Mouse (Mus musculus) brain, embryonic 14.5 days (tissue): ENCODE results near the gene Tenm3. TPM values are rescaled to one million over a fixed set of nuclear protein-coding genes. Genes with fewer than 3 reads are reported as not detected.

Source experiments
- DNase-seq: peaks from one replicate; pipeline ENCODE4 v3.0.0-alpha.2; 2011; ENCODE audit warnings: low read depth
- CTCF ChIP-seq: fragments of 200-500 bp; IDR thresholded peaks from 2 replicates; pipeline ENCODE4 v1.5.1; 2012; ENCODE audit warnings: inconsistent platforms, mild to moderate bottlenecking, moderate library complexity, borderline replicate concordance; ENCODE audit not compliant: insufficient read depth, insufficient read length; ENCODE audit errors: extremely low read depth
- POLR2A ChIP-seq: fragments of 200-500 bp; IDR thresholded peaks from 2 replicates; pipeline ENCODE4 v1.6.1; 2012; ENCODE audit warnings: mild to moderate bottlenecking, inconsistent platforms, borderline replicate concordance; ENCODE audit not compliant: poor library complexity, insufficient read depth, insufficient read length, severe bottlenecking; ENCODE audit errors: extremely low read depth
- polyA plus RNA-seq: library from polyadenylated mRNA; depleted of rRNA; stranded (reverse); fragments of >200 nt; gene quantifications from 2 replicates; pipeline ENCODE4 v1.2.3, GENCODE M21; 2012

The Tenm3 gene
- polyA plus RNA-seq, 1 experiment, result 50.8 TPM

- no peak for DNase-seq
- no peak for TF ChIP-seq POLR2A
- no peak for TF ChIP-seq CTCF
Measured at GRCm38 (mm10) chr8:48489417-48489816, 354.3 kb downstream of the Tenm3 start.

DNA sequence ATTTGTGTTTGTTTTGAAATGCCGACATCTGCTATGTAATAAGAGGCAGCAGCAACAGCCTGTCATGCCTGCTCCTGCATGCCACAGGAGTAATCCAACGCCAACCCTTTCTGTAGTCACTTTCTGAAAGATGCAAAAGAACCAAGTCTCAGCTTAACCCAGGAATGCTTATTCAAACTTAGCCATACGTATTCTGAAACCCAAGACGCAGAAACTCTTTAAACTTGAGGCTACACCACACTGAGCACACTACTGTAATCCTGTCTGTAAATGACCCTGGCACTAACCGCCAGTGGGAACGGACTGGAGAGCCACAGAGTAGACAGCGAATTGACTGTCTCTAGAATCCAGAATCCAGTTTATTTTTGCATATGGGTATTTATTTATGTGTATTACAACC is 354.9 kb downstream of the Tenm3 start:
- DNase-seq, result no peak
- TF ChIP-seq CTCF (no peak), POLR2A (no peak)

GRCm38 (mm10) chr8:48484143-48484542 is 359.6 kb downstream of the Tenm3 start:
- no peak for DNase-seq
- TF ChIP-seq POLR2A (no peak), CTCF (no peak)

DNA sequence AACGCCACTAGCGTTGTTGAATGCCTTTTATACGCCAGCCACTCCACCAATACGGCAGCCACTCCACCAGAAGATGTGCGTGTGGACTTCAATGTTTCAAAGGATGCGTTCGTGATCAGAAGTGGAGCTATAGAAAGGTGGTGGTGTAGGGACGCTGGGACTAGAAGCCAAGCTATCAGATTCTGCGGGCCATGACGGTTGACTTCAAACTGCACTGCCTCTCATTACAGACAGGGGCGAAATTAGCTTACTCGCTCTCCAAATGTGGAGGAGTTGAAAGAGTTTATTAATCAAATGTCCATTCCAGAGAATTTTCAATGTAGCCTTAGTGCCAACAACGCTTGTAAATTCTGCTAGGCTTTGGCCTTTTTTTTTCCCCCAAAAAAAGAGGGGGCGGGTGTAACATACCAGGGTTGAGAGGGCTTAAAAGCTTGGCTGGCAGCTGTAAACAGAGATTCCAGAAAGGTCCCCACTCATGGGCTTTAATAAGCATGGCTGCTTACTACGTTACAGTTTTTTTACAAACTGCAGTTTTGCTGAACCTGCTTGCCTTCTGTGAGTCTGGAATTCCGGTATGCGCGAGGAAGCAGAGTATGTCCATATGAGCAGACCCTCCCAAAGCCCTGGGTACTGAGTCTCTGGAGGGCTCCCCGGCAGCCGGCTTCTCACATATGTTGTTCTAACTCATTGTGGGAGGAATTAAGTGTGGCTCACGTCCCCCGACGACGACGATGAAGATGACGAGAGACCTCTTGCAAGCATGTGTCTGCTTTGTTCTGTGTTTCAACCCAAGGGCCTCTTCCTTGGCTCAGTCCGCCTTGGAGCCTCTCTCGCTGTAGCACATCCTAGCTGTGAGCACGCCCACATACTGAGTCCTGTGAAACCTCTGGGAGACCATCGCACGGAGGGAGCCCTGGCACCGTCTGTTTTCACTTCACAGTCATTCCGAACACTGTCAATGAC is 361.8 kb downstream of the Tenm3 start:
- DNase-seq, result peak; percentile 69
- no peak for TF ChIP-seq POLR2A
- TF ChIP-seq CTCF, result no peak

GRCm38 (mm10) chr8:48477371-48477935 is 366.3 kb downstream of the Tenm3 start:
- DNase-seq, result peak; percentile 85

DNA sequence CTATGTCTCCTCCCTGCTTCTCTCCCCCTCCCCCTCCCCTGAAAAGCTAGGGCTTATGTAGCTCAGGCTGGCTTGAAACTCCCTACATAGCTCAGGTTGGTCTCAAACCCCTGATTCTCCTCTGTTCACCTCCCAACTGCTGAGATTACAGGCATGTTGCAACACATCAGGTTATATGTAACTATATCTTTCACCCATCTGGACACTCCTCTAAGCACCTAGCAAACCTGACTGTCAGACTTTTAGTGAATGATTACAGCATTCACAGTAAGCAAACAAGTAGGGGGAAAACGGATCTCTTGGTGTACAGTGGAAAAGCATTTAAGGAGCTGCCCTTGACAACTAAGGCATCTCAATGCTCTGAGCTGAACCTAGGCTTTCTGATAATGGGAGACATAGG is 366.9 kb downstream of the Tenm3 start:
- no peak for TF ChIP-seq POLR2A
- TF ChIP-seq CTCF, result no peak

More at GRCm38 (mm10) chr8:48477371-48477935, 366.3 kb downstream of the Tenm3 start:
- TF ChIP-seq CTCF (no peak), POLR2A (no peak)

DNA sequence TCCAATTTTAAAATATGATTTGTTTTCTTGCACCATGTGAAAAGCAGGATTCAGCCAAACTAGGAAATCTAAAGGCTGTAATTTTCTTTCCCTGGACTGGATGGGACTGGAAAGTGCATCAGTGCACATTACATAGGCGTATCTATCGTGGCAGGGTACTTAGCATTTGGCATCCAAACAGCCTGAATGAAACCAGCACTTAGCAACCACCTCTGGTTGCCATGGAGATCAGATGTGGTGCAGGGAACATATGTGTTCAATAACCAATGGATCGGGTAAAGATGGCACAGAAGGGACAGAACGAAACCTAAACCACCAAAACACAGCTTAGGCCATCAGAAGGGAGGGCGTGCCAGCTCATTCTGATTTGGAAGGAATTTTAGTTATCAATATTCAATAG is 376.1 kb downstream of the Tenm3 start:
- TF ChIP-seq POLR2A (no peak), CTCF (no peak)
- peak; percentile 55 for DNase-seq

More for the DNA sequence above, 366.9 kb downstream of the Tenm3 start:
- DNase-seq, result no peak

GRCm38 (mm10) chr8:48458373-48458772 is 385.4 kb downstream of the Tenm3 start:
- no peak for TF ChIP-seq POLR2A
- no peak for TF ChIP-seq CTCF
- DNase-seq, result peak; percentile 99

- no peak for TF ChIP-seq CTCF
- no peak for TF ChIP-seq POLR2A
- DNase-seq, result peak; percentile 78
Measured at GRCm38 (mm10) chr8:48456328-48457124, 387.2 kb downstream of the Tenm3 start.

DNA sequence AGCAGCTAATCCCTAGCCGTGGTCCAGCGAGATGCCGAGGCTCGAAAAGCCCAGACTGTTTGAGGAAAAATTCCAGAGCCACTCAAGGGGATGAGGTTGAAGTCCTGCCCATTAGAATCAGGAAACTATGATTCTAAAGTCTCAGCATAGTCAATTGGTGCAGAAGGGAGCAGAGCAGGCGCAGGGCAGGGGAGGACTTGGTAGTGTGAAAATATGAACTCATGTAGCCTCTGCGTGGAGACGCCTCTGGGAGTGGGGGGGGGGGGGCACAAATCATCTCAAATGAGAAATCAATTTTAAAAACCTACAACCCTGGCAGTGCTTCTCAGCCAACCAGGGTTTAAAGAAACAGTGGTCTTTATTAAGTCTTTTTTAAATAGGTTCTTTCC is 392.5 kb downstream of the Tenm3 start:
- DNase-seq, result no peak
- TF ChIP-seq CTCF, result no peak
- TF ChIP-seq POLR2A, result no peak

DNA sequence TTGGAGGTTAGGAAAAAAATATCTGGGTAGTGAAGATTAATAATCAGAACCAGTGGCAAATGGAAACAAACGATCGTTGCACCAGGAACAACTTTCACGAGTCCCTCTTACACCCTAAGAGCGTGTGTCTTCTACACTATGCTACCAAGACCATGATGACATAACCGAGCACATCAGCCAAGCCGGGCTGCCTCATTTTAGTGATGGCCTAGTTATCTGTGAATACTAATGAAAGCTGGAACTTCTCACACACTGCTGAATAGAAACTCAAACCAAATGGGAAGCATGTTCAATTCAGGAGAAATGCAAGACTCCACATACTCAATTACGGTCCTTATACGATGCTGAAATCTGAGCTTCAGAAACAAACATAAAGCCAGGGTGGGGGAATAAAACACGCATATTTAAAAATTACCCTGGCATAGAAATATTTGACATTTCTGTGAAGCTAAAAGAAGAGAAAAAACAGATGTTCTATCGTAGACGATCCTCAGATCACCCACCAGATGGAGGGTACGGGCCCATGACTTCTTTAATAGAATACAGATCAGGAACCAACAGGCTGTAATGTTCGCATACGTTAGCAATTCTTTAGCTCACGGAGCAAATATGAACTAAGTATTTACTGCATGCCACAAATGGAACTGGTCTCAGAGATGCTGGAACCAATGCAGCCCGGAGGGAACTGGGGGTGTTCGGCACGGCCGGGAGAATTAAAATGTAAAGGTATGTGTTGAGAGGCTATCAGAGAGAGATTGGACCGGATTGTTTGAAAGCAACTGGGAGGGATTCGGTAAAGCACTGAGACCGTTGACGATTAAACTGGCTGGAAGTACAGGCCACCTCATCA is 393.1 kb downstream of the Tenm3 start:
- DNase-seq, result no peak
- TF ChIP-seq POLR2A (no peak), CTCF (no peak)

DNA sequence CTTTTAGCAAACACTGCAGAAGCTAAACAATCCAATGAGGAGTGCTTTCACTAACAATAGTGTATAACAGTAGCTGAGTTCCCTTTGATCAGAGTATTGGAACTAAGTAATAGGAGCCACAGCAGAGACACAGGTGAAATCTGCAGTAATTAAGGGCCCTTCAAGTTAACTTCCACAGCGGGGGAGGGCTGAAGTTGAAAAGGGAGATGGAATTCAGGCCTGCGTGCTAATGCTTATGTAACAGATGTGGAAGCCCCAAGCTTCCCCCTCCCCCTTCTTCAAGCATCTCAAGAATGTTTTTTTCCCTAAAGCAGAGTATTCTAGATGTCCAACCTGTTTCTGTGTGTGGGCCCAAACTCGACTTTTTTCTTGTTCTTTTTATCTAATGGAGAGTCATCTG is 394.1 kb downstream of the Tenm3 start:
- no peak for DNase-seq

More for the DNA sequence above, 394.1 kb downstream of the Tenm3 start:
- TF ChIP-seq POLR2A (no peak), CTCF (no peak)
